Mouse (Mus musculus): ENCODE results near the gene Tsen34. TPM values are rescaled to one million over a fixed set of nuclear protein-coding genes. Genes with fewer than 3 reads are reported as not detected.
"Not testable (repeated sequence)": the region's sequence is repeated elsewhere in the genome, so short reads cannot be mapped to it uniquely, and the experiment has no call there.

Gene Tsen34
- polyA plus RNA-seq, 1 experiment from 2014 or later = 228 TPM

DNA sequence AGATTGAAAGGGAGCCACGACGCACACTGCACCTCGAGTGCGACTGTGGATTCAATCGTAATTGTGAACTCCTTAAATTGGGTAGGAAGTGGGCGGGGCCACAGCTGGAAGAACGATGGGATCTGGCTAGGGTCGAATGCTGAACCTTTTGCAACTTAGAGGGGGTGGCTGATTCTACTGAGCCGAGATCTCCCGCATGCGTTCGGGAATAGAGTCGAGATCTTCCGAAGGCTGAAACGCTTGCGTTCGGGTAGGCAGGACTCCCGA is 1.1 kb downstream of the Tsen34 start:
- H3K9ac ChIP-seq = peak overlapping the region; percentile 88
- H3K4me2 ChIP-seq (replicated peaks) = peak overlapping the region; percentile 85
- peak overlapping the region; percentile 94 for H3K27ac ChIP-seq
- H3K9me3 ChIP-seq (replicated peaks) = no peaks in the 10 kb centered on the region
- peaks cover 19% of the 10 kb centered on the region for H3K4me1 ChIP-seq
- H3K27me3 ChIP-seq = no peaks in the 10 kb centered on the region
- under 1% methylated on average over 18 of the region's 18 CpGs for WGBS
- peaks cover 24% of the 10 kb centered on the region for H3K36me3 ChIP-seq
- ATAC-seq (ENCODE audit: low FRiP score) = no peak
- peak overlapping the region; percentile 72 for H3K4me3 ChIP-seq

DNA sequence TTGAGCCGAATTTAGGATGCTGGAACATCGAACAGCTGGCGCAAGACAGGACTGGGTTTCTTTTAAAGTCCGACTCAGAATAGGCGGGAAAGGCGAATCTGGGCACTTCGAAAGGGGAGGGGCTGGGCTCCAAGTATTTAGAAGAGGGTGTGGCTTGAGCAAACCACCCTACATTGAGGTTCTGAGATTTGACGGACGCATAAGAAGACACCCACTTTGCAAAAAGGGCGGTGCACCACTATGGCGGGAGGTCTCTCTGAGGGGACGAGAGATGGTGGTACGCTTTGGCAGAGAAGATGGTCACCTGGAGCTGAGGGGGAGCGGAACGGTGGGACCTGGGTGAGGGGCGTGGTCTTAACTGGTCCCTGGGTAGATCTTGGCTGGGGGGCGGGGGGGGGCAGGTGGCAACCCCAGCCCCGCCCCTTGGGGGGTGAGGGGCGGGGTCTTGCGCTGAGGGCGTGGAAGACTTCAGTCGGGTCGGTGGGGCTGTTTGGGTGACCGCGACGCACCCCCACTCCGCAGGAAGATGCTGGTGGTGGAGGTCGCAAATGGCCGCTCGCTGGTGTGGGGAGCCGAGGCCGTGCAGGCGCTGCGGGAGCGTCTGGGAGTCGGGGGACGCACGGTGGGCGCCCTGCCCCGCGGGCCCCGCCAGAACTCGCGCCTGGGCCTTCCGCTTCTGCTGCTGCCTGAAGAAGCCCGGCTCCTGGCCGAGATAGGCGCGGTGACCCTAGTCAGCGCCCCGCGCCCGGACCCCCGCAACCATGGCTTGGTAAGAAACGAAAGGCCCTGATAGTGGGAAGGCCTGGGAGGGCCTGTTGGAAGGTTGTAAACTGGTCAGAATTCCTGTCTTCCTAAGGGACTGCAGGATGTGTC is 1.6 kb downstream of the Tsen34 start:
- peak overlapping the region; percentile 72 for H3K4me3 ChIP-seq
- peak overlapping the region; percentile 88 for H3K9ac ChIP-seq
- no peaks in the 10 kb centered on the region for H3K27me3 ChIP-seq
- H3K9me3 ChIP-seq (replicated peaks) = no peaks in the 10 kb centered on the region
- H3K4me2 ChIP-seq (replicated peaks) = peak overlapping the region; percentile 85
- peaks cover 19% of the 10 kb centered on the region for H3K4me1 ChIP-seq
- ATAC-seq (ENCODE audit: low FRiP score) = peak; percentile 32
- H3K27ac ChIP-seq = peak overlapping the region; percentile 94
- H3K36me3 ChIP-seq = peaks cover 30% of the 10 kb centered on the region
- under 1% methylated on average over 52 of the region's 55 CpGs for WGBS

DNA sequence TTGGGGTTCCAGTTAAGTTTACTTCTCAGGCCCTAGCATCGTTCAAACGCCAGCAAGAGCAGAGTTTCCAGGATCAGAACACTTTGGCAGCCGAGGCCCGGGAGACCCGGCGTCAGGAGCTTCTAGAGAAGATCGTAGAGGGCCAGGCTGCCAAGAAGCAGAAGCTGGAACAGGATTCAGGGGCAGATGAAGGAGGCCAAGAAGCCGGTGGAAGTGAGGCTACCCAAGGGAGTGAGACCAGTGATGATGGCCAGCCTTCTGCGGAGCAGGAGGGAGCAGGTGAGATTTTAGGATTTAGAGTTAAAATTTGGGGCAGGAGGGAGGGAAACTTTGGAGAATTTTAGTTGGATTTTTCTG is 2.3 kb downstream of the Tsen34 start:
- peak overlapping the region; percentile 88 for H3K9ac ChIP-seq
- peaks cover 19% of the 10 kb centered on the region for H3K4me1 ChIP-seq
- H3K27ac ChIP-seq = peak overlapping the region; percentile 94
- peaks cover 35% of the 10 kb centered on the region for H3K36me3 ChIP-seq
- not testable (repeated sequence) for H3K27me3 ChIP-seq; H3K9me3 ChIP-seq (replicated peaks); ATAC-seq (ENCODE audit: low FRiP score)
- H3K4me2 ChIP-seq (replicated peaks) = peak overlapping the region; percentile 85
- H3K4me3 ChIP-seq = peak overlapping the region; percentile 72
- WGBS = 8% methylated on average over 9 of the region's 9 CpGs

DNA sequence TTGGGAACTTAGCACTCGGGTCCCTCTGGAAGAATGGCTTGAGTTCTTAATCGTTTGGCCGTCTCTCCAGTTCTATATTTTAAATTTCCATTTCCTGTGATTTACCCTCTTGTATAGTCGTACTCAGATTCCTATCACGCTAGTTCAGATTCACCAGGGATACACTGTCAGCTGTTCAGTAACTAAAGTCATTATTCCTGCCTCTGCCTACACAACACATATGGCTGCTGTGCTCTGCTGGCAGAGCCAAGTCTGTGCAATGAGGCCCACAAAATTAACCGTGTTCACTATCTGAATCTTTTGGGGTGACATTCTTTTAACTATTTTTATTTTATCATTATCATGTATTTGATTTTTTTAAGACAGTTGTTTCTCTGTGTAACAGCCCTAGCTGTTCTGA is 5.8 kb downstream of the Tsen34 start:
- Histone ChIP-seq H3K9me3 (replicated peaks) (no peaks in the 10 kb centered on the region), H3K4me1 (peaks cover 9% of the 10 kb centered on the region), H3K27me3 (no peaks in the 10 kb centered on the region), H3K9ac (no peak overlapping the region), H3K27ac (no peak overlapping the region), H3K36me3 (peaks cover 49% of the 10 kb centered on the region), H3K4me2 (replicated peaks) (no peak overlapping the region), H3K4me3 (no peak overlapping the region)
- no peak for ATAC-seq (ENCODE audit: low FRiP score)
- 97% methylated on average over 6 of the region's 6 CpGs for WGBS

DNA sequence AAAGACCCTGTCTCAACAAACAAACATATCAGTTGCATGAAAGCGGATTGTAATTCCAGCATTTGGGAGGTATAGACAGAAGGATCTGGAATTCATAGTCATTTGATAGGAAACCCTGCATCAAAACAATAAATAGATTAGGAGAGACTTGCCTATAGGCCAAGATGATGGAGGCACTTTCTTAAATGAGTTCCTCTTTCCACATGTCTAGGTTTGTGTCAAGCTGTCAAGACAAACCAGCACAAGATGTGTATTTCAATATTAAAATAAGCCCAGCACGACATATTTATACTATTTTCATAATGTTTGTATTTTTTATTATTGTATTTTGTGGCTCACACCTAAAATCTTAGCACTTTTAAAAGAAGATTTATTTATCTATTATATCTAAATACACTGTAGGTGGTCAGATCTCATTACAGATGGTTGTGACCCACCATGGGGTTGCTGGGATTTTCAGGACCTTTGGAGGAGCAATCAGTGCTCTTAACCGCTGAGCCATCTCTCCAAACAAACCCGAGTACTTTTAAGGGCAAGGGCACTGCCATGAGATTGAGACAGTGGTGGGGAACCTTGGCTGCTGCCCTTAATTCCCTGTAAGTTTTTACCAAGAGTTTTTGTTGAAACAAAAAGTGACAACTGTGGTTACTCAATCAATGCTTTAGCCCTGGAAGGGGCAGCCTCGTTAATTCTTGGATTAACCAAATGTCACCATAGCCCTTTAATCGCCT is 10.7 kb downstream of the Tsen34 start:
- Histone ChIP-seq H3K36me3 (peaks cover 46% of the 10 kb centered on the region), H3K9ac (peak overlapping the region; percentile 57)

DNA sequence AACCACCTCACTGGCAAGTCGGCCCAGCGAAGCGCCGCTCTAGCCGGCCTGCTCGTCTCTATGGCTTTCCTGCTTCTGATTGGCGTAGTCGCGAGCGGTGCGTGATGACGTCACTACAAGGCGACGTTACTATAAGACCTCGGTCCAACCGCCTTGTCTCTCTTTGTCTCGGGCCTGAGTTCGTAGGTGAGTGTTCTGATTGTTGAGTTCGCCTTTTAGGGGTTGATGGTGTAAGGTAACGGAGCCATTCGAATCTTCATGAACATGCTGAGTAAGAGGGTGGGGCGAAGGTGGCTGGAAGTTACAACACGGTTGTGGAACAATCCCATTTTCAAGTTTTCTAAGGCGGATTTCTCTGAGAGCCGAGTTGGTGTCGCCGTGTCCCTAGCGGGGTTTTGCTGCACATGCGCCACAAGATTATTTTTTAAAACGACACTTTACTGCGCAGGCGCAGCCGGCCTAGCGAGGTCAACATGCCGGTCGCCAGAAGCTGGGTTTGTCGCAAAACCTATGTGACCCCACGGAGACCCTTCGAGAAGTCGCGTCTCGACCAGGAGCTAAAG is 11.3 kb downstream of the Tsen34 start, which contains the start of gene Rps9:
Rps9 (plus strand) TSS at position 115 of the 563 bp plus-strand sequence.
- H3K9me3 ChIP-seq (replicated peaks) = no peaks in the 10 kb centered on the region
- H3K4me2 ChIP-seq (replicated peaks) = peak within 1 kb of the TSS; percentile 91
- peaks cover 40% of the 10 kb centered on the region for H3K36me3 ChIP-seq
- H3K9ac ChIP-seq = peak within 1 kb of the TSS; percentile 88
- WGBS = under 1% methylated on average over 42 of the region's 42 CpGs
- peak within 1 kb of the TSS; percentile 93 for H3K27ac ChIP-seq
- ATAC-seq (ENCODE audit: low FRiP score) = peak; percentile 95
- peaks cover 15% of the 10 kb centered on the region for H3K4me1 ChIP-seq
- H3K4me3 ChIP-seq = peak within 1 kb of the TSS; percentile 83
- no peaks in the 10 kb centered on the region for H3K27me3 ChIP-seq

More for the DNA sequence above, 10.7 kb downstream of the Tsen34 start:
- WGBS = 22% methylated on average over 6 of the region's 6 CpGs
- no peaks in the 10 kb centered on the region for H3K27me3 ChIP-seq
- H3K4me2 ChIP-seq (replicated peaks) = peak overlapping the region; percentile 91
- peak overlapping the region; percentile 83 for H3K4me3 ChIP-seq
- peak; percentile 68 for ATAC-seq (ENCODE audit: low FRiP score)
- H3K27ac ChIP-seq = peak overlapping the region; percentile 93
- no peaks in the 10 kb centered on the region for H3K9me3 ChIP-seq (replicated peaks)
- H3K4me1 ChIP-seq = peaks cover 15% of the 10 kb centered on the region

DNA sequence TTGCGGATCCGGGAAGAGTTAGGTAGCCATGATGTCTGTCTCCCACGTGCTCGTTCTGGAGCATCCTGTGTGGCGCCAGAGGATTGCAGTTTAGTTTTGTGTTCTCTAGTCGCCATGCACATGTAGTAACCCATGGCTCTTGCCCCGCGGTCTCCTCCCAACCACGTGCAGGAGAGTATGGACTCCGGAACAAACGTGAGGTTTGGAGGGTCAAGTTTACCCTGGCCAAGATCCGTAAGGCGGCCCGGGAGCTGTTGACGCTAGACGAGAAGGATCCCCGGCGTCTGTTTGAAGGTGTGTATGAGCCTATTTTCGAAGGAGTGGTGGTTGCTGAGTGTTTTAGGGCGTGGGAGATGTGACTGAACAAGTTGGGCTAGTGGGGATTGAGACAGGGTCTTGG is 11.8 kb downstream of the Tsen34 start:
- ATAC-seq (ENCODE audit: low FRiP score) = peak; percentile 55
- Histone ChIP-seq H3K27ac (peak overlapping the region; percentile 93), H3K4me3 (peak overlapping the region; percentile 83), H3K27me3 (no peaks in the 10 kb centered on the region), H3K9ac (peak overlapping the region; percentile 88), H3K4me1 (peaks cover 15% of the 10 kb centered on the region), H3K9me3 (replicated peaks) (no peaks in the 10 kb centered on the region), H3K36me3 (peaks cover 35% of the 10 kb centered on the region), H3K4me2 (replicated peaks) (peak overlapping the region; percentile 91)
- WGBS = under 1% methylated on average over 20 of the region's 20 CpGs

DNA sequence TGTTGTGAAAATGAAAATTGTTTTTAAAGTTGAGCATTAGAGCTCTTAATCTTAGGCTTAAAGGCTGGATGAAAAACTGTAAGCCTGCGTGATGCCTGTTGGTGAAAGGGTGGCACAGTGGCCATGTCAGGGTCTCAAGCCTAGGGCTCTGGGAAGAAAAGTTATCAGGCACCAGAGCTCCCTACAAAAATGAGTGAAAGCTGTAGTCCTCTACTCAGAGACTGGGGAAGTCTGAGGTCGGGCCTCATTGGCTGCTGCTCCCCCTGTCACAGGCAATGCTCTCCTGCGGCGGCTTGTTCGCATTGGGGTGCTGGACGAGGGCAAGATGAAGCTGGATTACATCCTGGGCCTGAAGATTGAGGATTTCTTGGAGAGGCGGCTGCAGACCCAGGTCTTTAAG is 12.8 kb downstream of the Tsen34 start:
- WGBS = 5% methylated on average over 7 of the region's 7 CpGs
- Histone ChIP-seq H3K4me2 (replicated peaks) (peak overlapping the region; percentile 91), H3K9ac (peak overlapping the region; percentile 88), H3K36me3 (peaks cover 26% of the 10 kb centered on the region), H3K4me1 (peaks cover 15% of the 10 kb centered on the region), H3K4me3 (peak overlapping the region; percentile 83)
- not testable (repeated sequence) for H3K27ac ChIP-seq; H3K9me3 ChIP-seq (replicated peaks); ATAC-seq (ENCODE audit: low FRiP score); H3K27me3 ChIP-seq

DNA sequence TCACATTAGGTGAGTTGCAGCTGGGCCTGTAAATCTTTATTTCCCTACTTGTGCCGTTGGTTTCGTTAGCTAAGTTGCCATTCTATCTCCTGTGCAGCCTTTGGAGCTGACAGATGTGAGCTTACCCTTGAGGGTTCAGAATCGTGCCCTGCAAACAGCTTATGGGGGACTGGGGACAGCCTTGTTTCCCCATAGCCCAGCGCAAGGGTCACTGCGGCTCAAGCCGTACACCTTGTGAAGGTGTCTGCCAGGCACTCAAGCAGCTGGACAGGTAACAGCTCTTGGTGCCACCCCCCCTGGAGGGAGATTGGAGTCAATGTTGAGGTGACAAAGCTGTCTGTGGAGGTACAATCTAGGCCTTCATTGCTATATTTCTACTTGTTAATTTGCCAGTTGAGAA is 13.2 kb downstream of the Tsen34 start:
- peaks cover 15% of the 10 kb centered on the region for H3K4me1 ChIP-seq
- H3K4me2 ChIP-seq (replicated peaks) = peak overlapping the region; percentile 91
- no peak for ATAC-seq (ENCODE audit: low FRiP score)
- H3K27me3 ChIP-seq = no peaks in the 10 kb centered on the region
- 39% methylated on average over 6 of the region's 6 CpGs for WGBS
- 0 out of 2 replicates have a peak overlapping the region, but pooled peaks have one; percentile 12 for H3K27ac ChIP-seq
- peak overlapping the region; percentile 83 for H3K4me3 ChIP-seq
- H3K9ac ChIP-seq = peak overlapping the region; percentile 88
- H3K36me3 ChIP-seq = peaks cover 24% of the 10 kb centered on the region
- H3K9me3 ChIP-seq (replicated peaks) = no peaks in the 10 kb centered on the region

DNA sequence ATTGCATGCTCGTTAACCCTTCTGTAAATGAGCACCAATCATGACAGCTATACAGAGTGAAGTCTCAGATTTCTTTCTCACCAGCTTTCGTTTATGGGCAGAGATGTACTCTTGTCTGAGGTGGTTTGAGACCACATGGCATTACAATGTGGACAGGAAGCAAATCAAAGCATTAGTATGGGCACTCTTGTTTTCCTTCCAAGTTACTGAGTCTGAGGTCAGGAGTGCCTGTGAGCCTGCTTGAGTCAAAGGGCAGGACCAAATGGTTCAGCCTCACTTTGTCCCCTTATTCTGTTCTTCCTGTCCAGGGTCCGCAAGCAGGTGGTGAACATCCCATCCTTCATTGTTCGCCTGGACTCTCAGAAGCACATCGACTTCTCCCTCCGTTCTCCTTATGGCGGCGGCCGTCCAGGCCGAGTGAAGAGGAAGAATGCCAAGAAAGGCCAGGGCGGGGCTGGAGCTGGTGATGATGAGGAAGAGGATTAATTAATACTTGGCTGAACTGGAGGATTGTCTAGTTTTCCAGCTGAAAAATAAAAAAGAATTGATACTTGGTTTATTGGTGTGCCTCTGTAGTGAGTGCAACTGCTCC is 13.8 kb downstream of the Tsen34 start:
- H3K4me1 ChIP-seq = peaks cover 15% of the 10 kb centered on the region
- H3K27me3 ChIP-seq = no peaks in the 10 kb centered on the region
- H3K27ac ChIP-seq = no peak overlapping the region
- ATAC-seq (ENCODE audit: low FRiP score) = no peak
- no peaks in the 10 kb centered on the region for H3K9me3 ChIP-seq (replicated peaks)
- peaks cover 18% of the 10 kb centered on the region for H3K36me3 ChIP-seq
- H3K4me3 ChIP-seq = peak overlapping the region; percentile 83
- WGBS = 68% methylated on average over 11 of the region's 11 CpGs
- peak overlapping the region; percentile 88 for H3K9ac ChIP-seq
- H3K4me2 ChIP-seq (replicated peaks) = peak overlapping the region; percentile 91

DNA sequence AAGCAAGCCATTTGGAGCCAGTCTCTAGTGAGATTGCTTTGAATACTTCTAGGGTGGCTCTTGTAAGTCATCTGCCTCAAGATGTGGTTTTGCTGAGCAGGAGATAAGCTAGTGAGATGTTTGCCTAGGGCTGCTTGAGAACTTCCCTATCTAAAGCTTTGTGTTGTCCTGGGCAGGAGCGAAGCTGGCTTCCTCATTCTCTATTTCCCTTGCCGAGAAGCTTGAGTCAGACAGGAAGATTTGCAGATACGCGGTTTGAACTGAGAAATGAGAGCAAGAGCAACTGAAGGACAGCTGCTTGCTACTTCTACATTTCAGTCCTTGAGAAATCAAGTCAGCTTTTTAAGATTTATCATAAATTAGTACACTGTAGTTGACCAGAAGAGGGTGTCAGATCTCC is 14.4 kb downstream of the Tsen34 start:
- Histone ChIP-seq H3K36me3 (peaks cover 17% of the 10 kb centered on the region), H3K4me1 (peaks cover 15% of the 10 kb centered on the region), H3K4me3 (no peak overlapping the region), H3K27ac (no peak overlapping the region), H3K9me3 (replicated peaks) (no peaks in the 10 kb centered on the region), H3K27me3 (no peaks in the 10 kb centered on the region), H3K4me2 (replicated peaks) (0 out of 2 replicates have a peak overlapping the region, but pooled peaks have one; percentile 91), H3K9ac (no peak overlapping the region)
- ATAC-seq (ENCODE audit: low FRiP score) = no peak
- WGBS = 74% methylated on average over 4 of the region's 4 CpGs
